Mouse (Mus musculus) granulocyte monocyte progenitor cell, adult 5-6 weeks (primary cell): ENCODE results near the gene Plk3. TPM values are rescaled to one million over a fixed set of nuclear protein-coding genes. Genes with fewer than 3 reads are reported as not detected.

ENCODE experiments used
- ATAC-seq: replicated peaks from 2 replicates; pipeline ENCODE4 v1.8.0; 2016; ENCODE audit warnings: mild to moderate bottlenecking, moderate TSS enrichment, inconsistent platforms; ENCODE audit not compliant: poor library complexity, severe bottlenecking
- total RNA-seq, 2 experiments: library from RNA; stranded (forward) in 1 of 2; stranded (reverse) in 1 of 2; fragments of 200-712, 200-1000 nt in 1 of 2; fragments of >200 nt in 1 of 2; fragmentation: Nextera tagmentation in 1 of 2; gene quantifications; 2 replicates each; pipeline ENCODE4 v1.2.3; 2014 to 2017

Plk3 gene
- total RNA-seq, 2 experiments from 2014 or later, result 1.5 TPM

GRCm38 (mm10) chr4:117094626-117095361 is 39.0 kb downstream of the Plk3 start:
- no peak for ATAC-seq

- ATAC-seq, result no peak
These were observed 43.2 kb downstream of the Plk3 start for GRCm38 (mm10) chr4:117090586-117090985.

- no peak for ATAC-seq
These were observed 45.7 kb downstream of the Plk3 start for GRCm38 (mm10) chr4:117087948-117088640.

Other genes with a start within 250 kb of the Plk3 start
- gene Urod, start 139.6 kb downstream of the Plk3 start, total RNA-seq (2014; fragmentation: Nextera tagmentation), result 47.7 and 89.1 TPM in 2 replicates
- gene Urod, start 139.6 kb downstream of the Plk3 start, total RNA-seq (2017), result 40.2 and 57.8 TPM in 2 replicates
- 8.5 and 9.2 TPM in 2 replicates for gene Hectd3, start 138.6 kb downstream of the Plk3 start, total RNA-seq (2014; fragmentation: Nextera tagmentation)
- gene Hectd3, start 138.6 kb downstream of the Plk3 start, total RNA-seq (2017), result 14.7 and 15.3 TPM in 2 replicates
- gene Eif2b3, start 114.6 kb downstream of the Plk3 start, total RNA-seq (2014; fragmentation: Nextera tagmentation), result 13.1 and 31.2 TPM in 2 replicates
- gene Eif2b3, start 114.6 kb downstream of the Plk3 start, total RNA-seq (2017), result 39.7 and 41.3 TPM in 2 replicates
- gene Ptch2, start 37.9 kb downstream of the Plk3 start, total RNA-seq (2014; fragmentation: Nextera tagmentation), result 0.97 TPM in 1 of 2 replicates, not detected in the other
- gene Ptch2, start 37.9 kb downstream of the Plk3 start, total RNA-seq (2017), result not detected in 2 replicates
- gene Btbd19, start 8.2 kb downstream of the Plk3 start, total RNA-seq (2014; fragmentation: Nextera tagmentation), result 5.0 and 14.5 TPM in 2 replicates
- 6.9 and 7.2 TPM in 2 replicates for gene Btbd19, start 8.2 kb downstream of the Plk3 start, total RNA-seq (2017)
- 0.77 TPM in 1 of 2 replicates, not detected in the other for gene Tctex1d4, start 7.2 kb downstream of the Plk3 start, total RNA-seq (2014; fragmentation: Nextera tagmentation)
- gene Tctex1d4, start 7.2 kb downstream of the Plk3 start, total RNA-seq (2017), result not detected in 2 replicates
- gene Rps8, start 22.3 kb upstream of the Plk3 start, total RNA-seq (2014; fragmentation: Nextera tagmentation), result 4,230 and 5,237 TPM in 2 replicates
- gene Rps8, start 22.3 kb upstream of the Plk3 start, total RNA-seq (2017), result 2,283 and 2,839 TPM in 2 replicates
- gene Kif2c, start 48.7 kb upstream of the Plk3 start, total RNA-seq (2014; fragmentation: Nextera tagmentation), result 15.8 and 23.5 TPM in 2 replicates
- 44.9 and 47.0 TPM in 2 replicates for gene Kif2c, start 48.7 kb upstream of the Plk3 start, total RNA-seq (2017)
- gene Tmem53, start 118.0 kb upstream of the Plk3 start, total RNA-seq (2014; fragmentation: Nextera tagmentation), result 3.7 and 5.1 TPM in 2 replicates
- gene Tmem53, start 118.0 kb upstream of the Plk3 start, total RNA-seq (2017), result 0.36 and 4.8 TPM in 2 replicates
- not detected in 2 replicates for gene Armh1, start 118.2 kb upstream of the Plk3 start, total RNA-seq (2014; fragmentation: Nextera tagmentation)
- gene Armh1, start 118.2 kb upstream of the Plk3 start, total RNA-seq (2017), result not detected in 2 replicates